Mouse (Mus musculus): ENCODE data around the gene Rhou.
"Not testable (repeated sequence)": the region's sequence is repeated elsewhere in the genome, so short reads cannot be mapped to it uniquely, and the experiment has no call there.

Rhou gene

GRCm38 (mm10) chr8:123653308-123653993 is at the start of gene Rhou:
Gene Rhou (plus strand): TSS chr8:123653929.
- peak; percentile 94 to 96 for DNase-seq

- DNase-seq: not testable (repeated sequence)
These were observed 41.1 kb upstream of the Rhou start for GRCm38 (mm10) chr8:123612652-123613051.

DNA sequence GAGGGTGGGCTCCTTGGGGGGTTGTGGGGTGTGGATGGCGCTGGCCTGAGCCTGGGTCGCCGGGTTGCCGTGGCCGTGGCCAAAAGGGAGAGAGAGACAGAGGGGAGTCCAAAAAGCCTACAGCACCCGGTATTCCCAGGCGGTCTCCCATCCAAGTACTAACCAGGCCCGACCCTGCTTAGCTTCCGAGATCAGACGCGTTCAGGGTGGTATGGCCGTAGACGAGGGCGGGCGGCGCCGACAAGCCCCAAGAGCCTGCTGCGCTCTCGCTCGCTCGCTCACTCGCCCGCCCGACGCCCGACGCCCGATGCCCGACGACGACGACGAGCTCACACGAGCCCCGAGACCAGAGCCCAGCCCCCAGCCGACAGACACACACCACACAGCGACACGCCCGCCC is 30.2 kb upstream of the Rhou start:
- not testable (repeated sequence) for DNase-seq

- peak in 1 of 2 experiments; percentile 17 for DNase-seq
These were observed 29.5 kb upstream of the Rhou start for GRCm38 (mm10) chr8:123624274-123624673.

GRCm38 (mm10) chr8:123624702-123625101 is 29.0 kb upstream of the Rhou start:
- no peak for DNase-seq

GRCm38 (mm10) chr8:123625717-123626116 is 28.0 kb upstream of the Rhou start:
- no peak for DNase-seq

GRCm38 (mm10) chr8:123627410-123628147 is 26.1 kb upstream of the Rhou start:
- no peak for DNase-seq

DNA sequence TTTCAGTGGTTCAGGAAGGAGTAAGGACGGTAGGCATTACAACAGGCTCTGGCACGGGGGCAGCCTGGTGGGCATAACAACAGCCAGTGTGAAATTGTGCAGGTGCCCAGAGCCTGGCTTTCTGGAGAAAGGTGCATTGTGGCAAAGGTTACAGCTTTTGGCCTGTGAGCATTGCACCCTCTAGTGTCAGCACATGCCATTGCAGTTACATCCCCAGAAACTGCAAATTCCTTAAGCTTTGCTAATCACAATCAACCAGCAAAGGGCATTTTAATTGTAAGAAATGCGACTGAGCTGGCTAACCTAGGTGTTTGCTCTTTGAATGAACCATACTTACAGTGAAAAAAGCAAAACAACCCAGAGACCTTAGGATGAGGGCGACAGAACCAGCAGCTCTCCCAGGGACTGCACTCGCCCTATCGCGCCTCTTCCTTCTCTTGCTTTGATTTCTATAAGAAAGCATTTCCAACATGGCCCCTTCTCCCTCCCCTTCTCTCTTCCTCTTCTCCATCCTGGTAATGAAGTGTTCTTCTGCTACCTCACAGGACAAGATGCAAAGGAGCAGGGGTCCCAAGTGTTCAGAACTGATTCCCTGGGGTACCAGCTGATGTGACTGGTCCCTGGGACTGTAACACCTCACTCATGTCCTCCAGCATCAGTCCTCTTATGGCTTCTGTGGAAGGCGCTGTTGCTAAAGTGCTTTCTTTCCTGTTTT is 25.3 kb upstream of the Rhou start:
- peak; percentile 62 to 66 for DNase-seq

- DNase-seq: peak; percentile 70 to 79
These were observed 24.6 kb upstream of the Rhou start for GRCm38 (mm10) chr8:123628968-123629755.

DNA sequence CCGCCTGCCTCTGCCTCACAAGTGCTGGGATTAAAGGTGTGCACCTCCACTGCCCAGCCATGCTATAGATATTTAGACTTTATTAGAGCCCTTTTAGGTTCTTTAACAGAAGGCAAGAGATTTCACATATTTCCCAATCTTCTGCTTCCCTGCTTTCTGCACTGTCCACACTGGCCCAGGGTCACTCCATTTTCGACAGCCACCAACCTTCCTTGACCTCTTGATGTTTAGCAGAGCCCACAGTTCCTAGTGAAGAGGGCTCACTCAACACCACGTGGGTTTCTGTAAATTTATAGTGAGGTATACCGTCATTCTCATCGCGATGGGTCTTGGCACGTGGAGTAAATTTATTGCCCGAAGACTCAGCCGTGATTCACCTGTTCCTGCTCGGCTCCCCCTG is 23.7 kb upstream of the Rhou start:
- DNase-seq: peak in 1 of 2 experiments; percentile 15

- DNase-seq: peak in 1 of 2 experiments; percentile 14
These were observed 22.9 kb upstream of the Rhou start for GRCm38 (mm10) chr8:123630841-123631251.

- not testable (repeated sequence) for DNase-seq
These were observed 22.0 kb upstream of the Rhou start for GRCm38 (mm10) chr8:123631746-123632145.

DNA sequence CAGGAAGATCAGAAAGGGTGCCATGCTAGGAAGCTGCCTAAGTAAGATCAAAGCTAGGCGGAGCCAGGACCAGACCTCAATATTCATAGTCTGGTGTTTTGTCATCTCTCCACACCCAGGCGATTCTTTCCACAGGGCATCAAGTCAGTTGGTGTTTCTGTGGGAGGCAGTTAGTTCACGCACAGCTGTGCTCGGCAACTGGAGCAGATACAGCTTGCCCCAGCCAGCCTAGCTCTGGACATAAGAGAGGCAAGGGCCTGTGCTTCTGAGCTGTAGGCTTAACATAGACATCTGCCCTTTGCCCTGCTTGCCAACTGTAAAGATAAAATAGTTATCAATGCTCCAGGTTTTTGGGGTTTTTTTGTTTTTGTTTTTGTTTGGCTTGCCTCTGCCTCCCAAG is 21.5 kb upstream of the Rhou start:
- peak in 1 of 2 experiments; percentile 24 for DNase-seq

DNA sequence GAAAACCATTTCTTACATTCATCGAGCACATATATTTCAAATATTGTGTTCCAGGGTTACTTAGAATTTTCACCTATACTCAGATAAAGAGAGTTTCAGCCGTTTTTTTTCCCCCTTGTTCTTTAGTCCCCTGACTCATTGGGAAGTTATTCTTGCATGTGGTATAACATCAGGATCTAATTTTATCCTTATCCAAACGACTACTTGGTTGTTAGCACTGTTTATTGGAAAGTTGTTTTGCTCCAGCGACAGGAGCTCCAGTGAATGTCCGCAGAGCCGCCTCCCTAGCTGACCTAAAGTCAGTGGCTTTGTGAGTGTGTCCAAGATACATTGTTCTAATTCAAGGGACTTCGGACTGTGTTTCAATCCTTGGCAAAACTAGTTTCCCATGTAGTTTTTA is 19.9 kb upstream of the Rhou start:
- peak in 1 of 2 experiments; percentile 22 for DNase-seq

GRCm38 (mm10) chr8:123634395-123635131 is 19.2 kb upstream of the Rhou start:
- DNase-seq: no peak

DNA sequence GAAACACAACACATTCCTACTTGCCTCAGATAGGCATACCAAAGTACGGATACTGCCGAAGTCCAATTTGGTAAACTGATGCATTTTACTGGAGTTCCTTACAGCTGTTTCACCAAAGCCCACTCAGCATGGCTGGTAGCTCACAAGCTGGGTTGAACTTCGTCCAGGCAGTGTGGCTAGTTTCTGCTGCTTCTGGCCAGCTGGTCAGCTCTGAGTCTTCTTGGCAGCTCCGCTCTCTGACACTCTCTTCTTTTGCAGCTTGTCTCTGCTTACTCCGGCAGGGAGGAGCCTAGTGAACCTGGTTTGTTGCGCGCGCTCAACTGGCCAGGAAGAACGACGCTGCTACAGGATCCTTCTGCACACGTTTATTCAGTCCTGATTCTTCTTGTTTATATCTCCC is 18.1 kb upstream of the Rhou start:
- peak in 1 of 2 experiments; percentile 11 for DNase-seq

DNA sequence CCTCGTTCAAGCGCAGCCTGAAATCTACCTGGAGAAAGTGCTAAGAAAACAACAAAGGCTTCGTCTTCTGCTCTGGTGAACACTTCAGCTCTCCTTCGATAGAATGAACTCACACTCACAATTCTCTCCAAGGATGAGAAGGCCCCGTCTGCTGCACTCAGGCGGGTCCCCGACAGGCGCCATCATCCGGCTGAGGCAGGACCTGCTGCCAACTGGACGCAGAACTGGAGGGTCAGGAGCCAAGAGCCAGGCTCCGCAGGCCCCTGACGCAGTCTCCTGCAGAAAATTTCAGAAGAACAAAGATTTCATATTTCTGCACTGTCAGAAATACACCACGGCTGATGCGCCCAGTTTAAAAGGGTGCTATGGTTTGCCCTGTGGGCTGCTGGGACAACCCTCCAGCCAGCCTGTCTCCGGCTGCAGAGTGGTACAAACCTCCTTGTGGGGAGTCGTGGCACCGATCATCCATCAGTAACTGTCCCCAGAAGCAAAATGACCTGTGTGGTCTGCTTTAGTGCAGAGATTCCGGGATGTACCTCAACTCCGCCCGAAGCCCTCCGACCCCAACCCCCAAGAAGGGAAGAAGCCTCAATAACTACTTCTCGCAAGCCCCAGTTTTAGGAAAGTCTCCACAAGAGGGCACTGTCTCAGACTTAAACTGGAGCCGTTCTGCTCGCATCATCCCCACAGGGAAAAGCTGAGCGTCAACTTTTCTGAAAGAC is 10.2 kb upstream of the Rhou start:
- peak; percentile 56 to 74 for DNase-seq

- peak; percentile 42 to 78 for DNase-seq
These were observed 8.5 kb upstream of the Rhou start for GRCm38 (mm10) chr8:123645229-123645628.

DNA sequence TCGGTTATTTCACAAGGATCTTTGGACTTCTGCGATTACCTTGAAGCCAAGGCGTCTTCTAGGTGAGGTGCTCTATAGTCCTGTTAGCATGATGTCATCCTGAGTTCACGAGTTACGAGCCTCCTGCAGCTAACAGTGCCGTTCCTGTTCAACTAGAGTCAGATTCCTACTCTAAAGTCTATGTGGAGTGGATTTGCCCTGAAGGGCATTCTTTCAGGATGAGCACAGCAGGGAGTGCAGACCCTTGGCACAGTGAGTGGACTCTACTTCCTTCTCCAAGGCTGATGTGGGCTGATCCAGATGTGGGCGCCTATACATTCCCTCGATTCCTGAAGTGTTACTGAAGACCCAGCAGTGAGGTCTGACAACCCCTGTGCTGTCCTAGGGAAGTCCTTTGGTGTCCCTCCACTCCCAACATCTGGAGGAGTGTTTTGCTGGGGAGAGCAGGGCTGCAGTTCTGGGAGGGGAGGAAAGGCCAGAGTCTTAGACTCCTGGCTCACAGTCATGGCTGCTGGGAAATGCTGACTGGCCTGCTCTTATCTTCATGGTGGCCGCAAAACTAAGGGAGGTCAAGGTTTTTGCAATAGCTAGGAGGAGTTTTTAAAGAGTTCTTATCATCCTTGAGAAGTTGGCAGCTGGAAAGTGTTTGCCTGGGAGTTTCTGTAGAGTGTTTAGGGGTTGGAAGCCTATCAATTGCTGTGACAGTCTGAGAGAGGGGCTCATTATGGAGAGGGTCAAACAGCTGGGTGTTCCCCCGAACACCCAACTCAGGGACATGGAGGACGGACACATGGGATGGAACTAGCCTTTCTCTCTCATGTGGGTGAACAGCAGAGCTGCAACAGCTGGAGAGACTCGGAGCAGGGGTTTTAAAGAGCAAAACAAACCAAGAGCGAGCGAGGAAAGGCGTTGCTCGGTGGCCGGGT is 5.2 kb upstream of the Rhou start:
- DNase-seq: peak in 1 of 2 experiments; percentile 12

DNA sequence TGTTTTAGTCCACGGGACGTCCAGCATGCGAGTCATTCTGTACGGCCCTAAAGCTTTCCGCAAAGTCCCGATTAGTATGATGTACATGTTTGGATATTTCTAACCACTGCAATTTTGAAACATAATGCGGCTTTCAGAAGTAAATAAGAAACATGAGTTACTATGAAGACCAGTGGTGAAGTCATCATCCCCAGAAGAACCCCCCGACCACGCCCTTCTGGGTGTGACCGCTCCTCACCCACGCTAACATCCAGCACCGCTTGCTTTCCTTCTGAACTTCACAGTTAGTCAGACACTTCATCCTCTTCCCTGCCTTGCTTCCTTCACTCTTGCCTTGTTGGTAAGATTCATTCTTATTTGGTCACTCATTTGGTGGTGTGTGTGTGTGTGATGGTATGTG is 4.2 kb upstream of the Rhou start:
- DNase-seq: no peak
